Mouse (Mus musculus): ENCODE measurements at regions not wholly inside any gene's neighbourhood (a gene's known extent, or its start where the extent isn't known, plus 50 kb on each side); places are given as distances from the start of the nearest gene placed in this dataset.

DNA sequence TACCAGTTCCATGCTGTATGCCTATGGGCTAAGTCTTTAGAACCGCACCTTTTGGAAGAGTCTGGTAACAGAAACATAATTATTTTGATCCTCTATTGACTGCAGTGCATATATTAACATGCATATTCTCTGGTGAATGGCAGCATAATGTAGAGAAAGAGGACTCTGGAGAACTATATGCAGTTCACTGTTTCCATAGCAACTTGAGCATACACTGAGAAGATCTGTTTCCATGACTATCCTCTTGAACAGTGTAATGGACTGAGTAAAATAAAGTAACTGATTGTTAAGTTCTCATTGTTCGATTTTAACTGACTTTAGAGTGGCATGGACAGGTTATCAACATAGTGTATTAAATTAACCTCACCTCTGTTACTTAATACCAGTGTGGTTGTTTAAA is 147.6 kb upstream of the 2610001J05Rik start:
- no peak overlapping the region for H3K4me3 ChIP-seq
- H3K4me1 ChIP-seq: no peaks in the 10 kb centered on the region
- no peaks in the 10 kb centered on the region for H3K36me3 ChIP-seq (replicated peaks)
- H3K9me3 ChIP-seq: no peaks in the 10 kb centered on the region
- H3K27ac ChIP-seq (replicated peaks): no peak overlapping the region
- no peaks in the 10 kb centered on the region for H3K27me3 ChIP-seq (replicated peaks; ENCODE audit: low read depth, poor library complexity, severe bottlenecking)
- 85% methylated on average over 2 of the region's 2 CpGs for WGBS
- DNase-seq (ENCODE audit: low spot score): no peak

GRCm38 (mm10) chr6:13982606-13983389 is 111.5 kb upstream of the 2610001J05Rik start:
- Histone ChIP-seq H3K9me3 (peaks cover 9% of the 10 kb centered on the region), H3K36me3 (replicated peaks) (no peaks in the 10 kb centered on the region), H3K4me1 (no peaks in the 10 kb centered on the region), H3K27me3 (replicated peaks; ENCODE audit: low read depth, poor library complexity, severe bottlenecking) (no peaks in the 10 kb centered on the region), H3K27ac (replicated peaks) (no peak overlapping the region), H3K4me3 (no peak overlapping the region)
- 94% methylated on average over 10 of the region's 10 CpGs for WGBS
- no peak for DNase-seq (ENCODE audit: low spot score)

DNA sequence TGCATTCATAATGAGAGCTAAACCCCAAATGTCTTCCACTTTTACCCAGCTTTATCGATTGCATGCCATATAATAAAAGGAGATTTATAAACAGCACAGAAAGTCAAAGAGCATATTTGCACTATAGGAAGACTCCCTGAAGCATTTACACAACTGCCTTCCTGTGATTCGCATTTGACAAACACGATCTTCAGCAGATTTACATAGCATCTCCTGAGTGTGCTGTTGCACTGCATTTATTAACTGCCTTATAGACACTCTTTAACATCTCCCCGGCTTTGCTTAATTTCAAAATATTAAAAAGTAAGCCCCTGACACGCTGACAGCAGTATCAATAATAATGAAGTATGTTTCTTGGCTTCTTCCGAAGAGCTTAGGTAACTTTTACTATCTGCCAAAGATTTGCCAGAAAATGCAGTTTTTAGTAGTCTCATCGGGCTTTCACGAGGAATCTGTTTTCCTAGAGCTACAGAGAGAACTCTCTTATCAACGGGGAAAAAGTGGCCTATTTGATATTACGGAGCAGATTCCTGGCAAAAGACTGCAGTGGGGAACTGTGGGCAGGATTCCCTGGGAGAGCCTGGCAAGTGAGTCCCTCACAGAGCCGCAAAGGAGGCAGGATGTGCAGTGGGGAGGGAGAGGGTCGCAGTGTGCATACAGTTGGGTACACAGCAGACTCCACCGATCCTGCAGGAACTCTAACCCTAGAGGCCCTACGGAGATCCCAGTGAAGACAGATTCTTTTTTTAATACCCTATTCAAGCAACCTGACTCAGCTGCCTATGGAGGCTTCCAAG is 103.6 kb upstream of the 2610001J05Rik start:
- H3K4me1 ChIP-seq: no peaks in the 10 kb centered on the region
- no peak overlapping the region for H3K27ac ChIP-seq (replicated peaks)
- H3K36me3 ChIP-seq (replicated peaks): no peaks in the 10 kb centered on the region
- H3K4me3 ChIP-seq: no peak overlapping the region
- H3K27me3 ChIP-seq (replicated peaks; ENCODE audit: low read depth, poor library complexity, severe bottlenecking): no peaks in the 10 kb centered on the region
- no peak for DNase-seq (ENCODE audit: low spot score)
- peaks cover 7% of the 10 kb centered on the region for H3K9me3 ChIP-seq
- WGBS: 82% methylated on average over 14 of the region's 14 CpGs

- H3K36me3 ChIP-seq (replicated peaks): no peaks in the 10 kb centered on the region
- 80% methylated on average over 2 of the region's 2 CpGs for WGBS
- H3K4me3 ChIP-seq: no peak overlapping the region
- H3K27ac ChIP-seq (replicated peaks): no peak overlapping the region
- no peak for DNase-seq (ENCODE audit: low spot score)
- no peaks in the 10 kb centered on the region for H3K4me1 ChIP-seq
- no peaks in the 10 kb centered on the region for H3K27me3 ChIP-seq (replicated peaks; ENCODE audit: low read depth, poor library complexity, severe bottlenecking)
- 0 out of 2 replicates have a peak, but pooled peaks cover 2% of the 10 kb centered on the region for H3K9me3 ChIP-seq
Measured at GRCm38 (mm10) chr6:13964471-13964870, 93.2 kb upstream of the 2610001J05Rik start.

DNA sequence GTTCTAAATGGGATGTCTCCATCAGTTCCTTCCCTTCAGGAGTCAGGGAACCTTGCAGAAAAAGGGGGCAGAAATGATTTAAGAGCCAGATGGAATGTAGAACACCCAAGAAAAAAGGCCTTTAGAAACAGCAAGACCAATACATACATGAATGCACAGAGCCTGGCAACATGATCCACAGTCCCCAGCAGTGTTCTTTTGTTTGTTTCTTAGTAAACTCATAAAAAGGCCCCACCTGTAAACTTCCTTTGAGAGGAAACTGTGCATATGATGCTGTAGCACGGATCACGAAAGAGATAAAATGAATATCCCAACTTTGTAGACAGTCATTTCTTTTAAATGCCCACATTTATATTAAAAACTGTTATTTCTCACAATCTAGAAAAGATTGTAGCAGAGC is 92.7 kb upstream of the 2610001J05Rik start:
- no peak for DNase-seq (ENCODE audit: low spot score)
- WGBS: 87% methylated on average over 2 of the region's 2 CpGs
- no peaks in the 10 kb centered on the region for H3K4me1 ChIP-seq
- H3K27me3 ChIP-seq (replicated peaks; ENCODE audit: low read depth, poor library complexity, severe bottlenecking): no peaks in the 10 kb centered on the region
- H3K4me3 ChIP-seq: no peak overlapping the region
- H3K9me3 ChIP-seq: 0 out of 2 replicates have a peak, but pooled peaks cover 2% of the 10 kb centered on the region
- H3K27ac ChIP-seq (replicated peaks): no peak overlapping the region
- no peaks in the 10 kb centered on the region for H3K36me3 ChIP-seq (replicated peaks)

DNA sequence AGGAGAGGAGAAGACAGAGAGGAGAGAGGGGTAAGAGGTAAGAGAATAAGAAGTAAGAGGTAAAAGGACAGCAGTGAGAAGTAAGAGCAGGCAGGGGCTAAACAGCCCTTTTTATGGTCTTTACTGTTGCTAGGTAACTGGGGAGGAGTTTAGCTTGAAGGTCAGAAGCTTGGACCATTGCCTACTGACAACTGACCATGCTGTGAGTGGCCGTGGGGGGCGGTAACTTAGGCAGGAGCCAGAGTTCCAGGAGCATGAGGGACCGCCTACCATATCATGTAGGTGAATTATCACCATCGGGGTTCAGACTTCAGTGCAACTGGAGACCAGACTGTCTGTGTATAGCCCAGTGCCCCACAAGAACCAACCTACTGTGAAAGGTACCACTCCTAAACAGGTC is 78.3 kb upstream of the 2610001J05Rik start:
- Histone ChIP-seq H3K4me1 (no peaks in the 10 kb centered on the region), H3K36me3 (replicated peaks) (no peaks in the 10 kb centered on the region), H3K27me3 (replicated peaks; ENCODE audit: low read depth, poor library complexity, severe bottlenecking) (no peaks in the 10 kb centered on the region), H3K4me3 (no peak overlapping the region), H3K9me3 (no peaks in the 10 kb centered on the region), H3K27ac (replicated peaks) (no peak overlapping the region)
- no peak for DNase-seq (ENCODE audit: low spot score)
- WGBS: 84% methylated on average over 4 of the region's 4 CpGs

- Histone ChIP-seq H3K4me1 (no peaks in the 10 kb centered on the region), H3K36me3 (replicated peaks) (no peaks in the 10 kb centered on the region), H3K27ac (replicated peaks) (no peak overlapping the region), H3K27me3 (replicated peaks; ENCODE audit: low read depth, poor library complexity, severe bottlenecking) (no peaks in the 10 kb centered on the region), H3K9me3 (no peaks in the 10 kb centered on the region), H3K4me3 (no peak overlapping the region)
- WGBS: 88% methylated on average over 9 of the region's 9 CpGs
- DNase-seq (ENCODE audit: low spot score): no peak
Measured at GRCm38 (mm10) chr6:13920809-13921760, 49.8 kb upstream of the 2610001J05Rik start.

Data from embryonic facial prominence, embryonic 10.5 days (tissue).